Mouse (Mus musculus) liver, embryonic 14.5 days (tissue): ENCODE data around the gene Crlf1. TPM values are rescaled to one million over a fixed set of nuclear protein-coding genes. Genes with fewer than 3 reads are reported as not detected.

Experiments used
- ATAC-seq: fragments of 200-750 bp; cut with Nextera tagmentation; 2 replicates; pipeline ENCODE4 v1.8.0; 2017; ENCODE audit warnings: moderate number of reproducible peaks, mild to moderate bottlenecking, moderate library complexity; ENCODE audit not compliant: insufficient read depth
- DNase-seq, 3 experiments: peaks; one replicate each; pipeline ENCODE4 v3.0.0-alpha.2; 2012 to 2013; ENCODE audit warnings: low read depth in 3 of 3, low spot score in 3 of 3
- H3K27ac ChIP-seq: fragments of 300-500 bp; sonication (generic); 2 replicates; pipeline ENCODE4 v1.5.1; 2014; ENCODE audit warnings: moderate library complexity, mild to moderate bottlenecking, control low read depth, inconsistent platforms
- H3K27me3 ChIP-seq: fragments of 300-500 bp; sonication (generic); 2 replicates; pipeline ENCODE4 v1.6.1; 2014; ENCODE audit warnings: mild to moderate bottlenecking, low read length, moderate library complexity; ENCODE audit not compliant: control insufficient read depth, insufficient read depth
- H3K36me3 ChIP-seq: fragments of 300-500 bp; sonication (generic); replicated peaks from 2 replicates; pipeline ENCODE4 v1.6.1; 2014; ENCODE audit warnings: low read depth; ENCODE audit not compliant: control insufficient read depth, insufficient read depth
- H3K4me1 ChIP-seq, 2 experiments: fragments of 200-500 bp in 1 of 2; fragments of 300-500 bp in 1 of 2; sonication (generic) in 1 of 2; replicated peaks; 2 replicates each; pipeline ENCODE4 v1.6.1; 2012 to 2014; ENCODE audit warnings: antibody characterized with exemption in 1 of 2, inconsistent platforms in 1 of 2, low read length in 1 of 2; ENCODE audit not compliant: control insufficient read depth in 2 of 2, insufficient read depth in 2 of 2
- H3K4me2 ChIP-seq: fragments of 300-500 bp; sonication (generic); 2 replicates; pipeline ENCODE4 v1.6.1; 2014; ENCODE audit warnings: low read depth, mild to moderate bottlenecking, control low read depth, moderate library complexity
- H3K4me3 ChIP-seq, 2 experiments: fragments of 200-500 bp in 1 of 2; fragments of 300-500 bp in 1 of 2; sonication (generic) in 1 of 2; 2 replicates each; pipeline ENCODE4 v1.5.1; 2012 to 2014; ENCODE audit warnings: low read depth in 2 of 2, low read length in 2 of 2, mild to moderate bottlenecking in 2 of 2, control low read depth in 1 of 2, inconsistent platforms in 1 of 2, moderate library complexity in 1 of 2; ENCODE audit not compliant: insufficient read depth in 1 of 2
- H3K9ac ChIP-seq: fragments of 300-500 bp; sonication (generic); replicated peaks from 2 replicates; pipeline ENCODE4 v1.6.1; 2014; ENCODE audit warnings: mild to moderate bottlenecking, control low read depth, moderate library complexity
- H3K9me3 ChIP-seq: fragments of 300-500 bp; sonication (generic); 2 replicates; pipeline ENCODE4 v1.6.1; 2016; ENCODE audit warnings: low read length, mixed read lengths; ENCODE audit not compliant: control insufficient read depth
- CTCF ChIP-seq: IDR thresholded peaks from 2 replicates; pipeline ENCODE4 v1.5.1; 2016; ENCODE audit warnings: antibody characterized with exemption, low read depth, control low read depth
- EP300 ChIP-seq: IDR thresholded peaks from 2 replicates; pipeline ENCODE4 v1.6.1; 2016; ENCODE audit warnings: antibody characterized with exemption, low read depth
- WGBS: fragments of 180-500 bp; shearing (Covaris S2); extraction: QIAGEN DNeasy Blood & Tissue Kit; methylation state at CpG from one replicate; pipeline ENCODE4 v1.1.7; 2014; ENCODE audit not compliant: insufficient replicate concordance; 5-methylcytosine and 5-hydroxymethylcytosine counted together
- polyA plus RNA-seq, 2 experiments: library from polyadenylated mRNA; depleted of rRNA in 1 of 2; stranded (reverse) in 1 of 2; unstranded in 1 of 2; fragments of >200 nt; fragmentation: Nextera tagmentation in 1 of 2; extraction: Ambion mirVana in 1 of 2; gene quantifications; 2 replicates each; pipeline versions ENCODE4 v1.2.1 to v1.2.3; 2012 to 2014

Gene Crlf1
- polyA plus RNA-seq, 2 experiments = 1.9 to 3.7 TPM

GRCm38 (mm10) chr8:70539077-70539813, 46.3 kb downstream of the Crlf1 start, which contains the start of gene Ell:
Gene Ell, plus strand, starts transcription at chr8:70539457.
- peak; percentile 99 to 100 (median 100) for DNase-seq
- no peaks in the 10 kb centered on the region for H3K9me3 ChIP-seq
- peak; percentile 84 for ATAC-seq
- H3K4me3 ChIP-seq = peak within 1 kb of the TSS; percentile 88 to 96
- peaks cover 18 to 36% of the 10 kb centered on the region in 2 experiments for H3K4me1 ChIP-seq
- under 1% methylated on average over 58 of the region's 58 CpGs for WGBS
- TF ChIP-seq EP300 (no peak), CTCF (no peak)
- H3K27me3 ChIP-seq = no peaks in the 10 kb centered on the region
- H3K4me2 ChIP-seq = peak within 1 kb of the TSS; percentile 97
- H3K27ac ChIP-seq = peak within 1 kb of the TSS; percentile 96
- peaks cover 5% of the 10 kb centered on the region; the same call in 1 of the 2 replicates for H3K36me3 ChIP-seq
- H3K9ac ChIP-seq = peak within 1 kb of the TSS; percentile 88

GRCm38 (mm10) chr8:70540013-70540506, 47.1 kb downstream of the Crlf1 start:
- H3K4me3 ChIP-seq = peak overlapping the region; percentile 88 to 96
- no peaks in the 10 kb centered on the region for H3K27me3 ChIP-seq
- 1% methylated on average over 4 of the region's 4 CpGs for WGBS
- DNase-seq (no peak), ATAC-seq (no peak)
- peak overlapping the region; percentile 88 for H3K9ac ChIP-seq
- H3K9me3 ChIP-seq = no peaks in the 10 kb centered on the region
- peaks cover 18 to 41% of the 10 kb centered on the region in 2 experiments for H3K4me1 ChIP-seq
- TF ChIP-seq EP300 (no peak), CTCF (no peak)
- peak overlapping the region; percentile 75 for H3K27ac ChIP-seq
- H3K4me2 ChIP-seq = peak overlapping the region; percentile 97
- peaks cover 3% of the 10 kb centered on the region; the same call in 1 of the 2 replicates for H3K36me3 ChIP-seq

GRCm38 (mm10) chr8:70540507-70541071, 47.6 kb downstream of the Crlf1 start:
- Histone ChIP-seq H3K9me3 (no peaks in the 10 kb centered on the region), H3K4me1 (peaks cover 18 to 43% of the 10 kb centered on the region in 2 experiments), H3K27ac (peak overlapping the region; percentile 75), H3K27me3 (no peaks in the 10 kb centered on the region), H3K36me3 (peaks cover 3% of the 10 kb centered on the region; the same call in 1 of the 2 replicates), H3K4me3 (peak overlapping the region; percentile 88 to 96), H3K4me2 (peak overlapping the region; percentile 97), H3K9ac (peak overlapping the region; percentile 88)
- no peak for TF ChIP-seq CTCF
- TF ChIP-seq EP300 = no peak
- no peak for ATAC-seq
- 31% methylated on average over 7 of the region's 7 CpGs for WGBS
- DNase-seq = no peak

- peaks cover 18 to 45% of the 10 kb centered on the region in 2 experiments for H3K4me1 ChIP-seq
- DNase-seq (no peak), ATAC-seq (no peak)
- H3K4me3 ChIP-seq = peak overlapping the region; percentile 88 to 96; a peak in 3 of 4 replicates
- H3K27ac ChIP-seq = no peak overlapping the region
- WGBS = 54% methylated on average over 5 of the region's 5 CpGs
- peaks cover 3% of the 10 kb centered on the region; the same call in 1 of the 2 replicates for H3K36me3 ChIP-seq
- no peaks in the 10 kb centered on the region for H3K9me3 ChIP-seq
- TF ChIP-seq EP300 (no peak), CTCF (no peak)
- H3K27me3 ChIP-seq = no peaks in the 10 kb centered on the region
- H3K9ac ChIP-seq = no peak overlapping the region
- peak overlapping the region; percentile 97 for H3K4me2 ChIP-seq
Measured at GRCm38 (mm10) chr8:70541081-70541480, 48.1 kb downstream of the Crlf1 start.

- H3K9me3 ChIP-seq = no peaks in the 10 kb centered on the region
- no peak overlapping the region for H3K4me3 ChIP-seq
- no peaks in the 10 kb centered on the region for H3K27me3 ChIP-seq
- H3K27ac ChIP-seq = peak overlapping the region; percentile 38
- TF ChIP-seq EP300 = no peak
- TF ChIP-seq CTCF = peak; percentile 70
- no peak for DNase-seq
- peak overlapping the region; percentile 25; the same call in 1 of the 2 replicates for H3K4me2 ChIP-seq
- no peak overlapping the region for H3K9ac ChIP-seq
- WGBS = 44% methylated on average over 6 of the region's 6 CpGs
- ATAC-seq = no peak
- peaks cover 14 to 59% of the 10 kb centered on the region in 2 experiments for H3K4me1 ChIP-seq
- no peaks in the 10 kb centered on the region for H3K36me3 ChIP-seq
Measured at GRCm38 (mm10) chr8:70544200-70544687, 51.3 kb downstream of the Crlf1 start.
